Mouse (Mus musculus) kidney, embryonic 15.5 days (tissue): ENCODE measurements around the gene Gpsm2. TPM values are rescaled to one million over a fixed set of nuclear protein-coding genes. Genes with fewer than 3 reads are reported as not detected.
A peak's percentile ranks its signal among the peaks of the same experiment; 100 is the strongest.
"Not testable (repeated sequence)": the region's sequence is repeated elsewhere in the genome, so short reads cannot be mapped to it uniquely, and the experiment has no call there.

Source experiments
- ATAC-seq: fragments of 200-750 bp; cut with Nextera tagmentation; replicated peaks from 2 replicates; pipeline ENCODE4 v1.8.0; 2017; ENCODE audit warnings: moderate TSS enrichment; ENCODE audit not compliant: low FRiP score
- H3K27ac ChIP-seq: fragments of 300-500 bp; sonication (generic); 2 replicates; pipeline ENCODE4 v1.5.1; 2015; ENCODE audit warnings: mild to moderate bottlenecking, inconsistent platforms
- H3K27me3 ChIP-seq: fragments of 300-500 bp; sonication (generic); 2 replicates; pipeline ENCODE4 v1.6.1; 2015; ENCODE audit warnings: inconsistent platforms
- H3K36me3 ChIP-seq: fragments of 300-500 bp; sonication (generic); 2 replicates; pipeline ENCODE4 v1.6.1; 2015; ENCODE audit warnings: inconsistent platforms
- H3K4me1 ChIP-seq: fragments of 300-500 bp; sonication (generic); 2 replicates; pipeline ENCODE4 v1.6.1; 2015; ENCODE audit warnings: inconsistent platforms
- H3K4me2 ChIP-seq: fragments of 300-500 bp; sonication (generic); 2 replicates; pipeline ENCODE4 v1.6.1; 2015; ENCODE audit warnings: moderate library complexity, mild to moderate bottlenecking, inconsistent platforms
- H3K4me3 ChIP-seq: fragments of 300-500 bp; sonication (generic); replicated peaks from 2 replicates; pipeline ENCODE4 v1.5.1; 2015; ENCODE audit warnings: mild to moderate bottlenecking, inconsistent platforms
- H3K9ac ChIP-seq: fragments of 300-500 bp; sonication (generic); 2 replicates; pipeline ENCODE4 v1.6.1; 2015; ENCODE audit warnings: mild to moderate bottlenecking, inconsistent platforms
- H3K9me3 ChIP-seq: fragments of 300-500 bp; sonication (generic); replicated peaks from 2 replicates; pipeline ENCODE4 v1.6.1; 2016; ENCODE audit warnings: inconsistent platforms
- WGBS: fragments of 180-500 bp; shearing (Covaris S2); methylation state at CpG from one replicate; pipeline ENCODE4 v1.1.7; 2015; ENCODE audit warnings: mixed read lengths; 5-methylcytosine and 5-hydroxymethylcytosine counted together
- polyA plus RNA-seq: library from polyadenylated mRNA; unstranded; fragments of >200 nt; fragmentation: Nextera tagmentation; extraction: Ambion mirVana; gene quantifications from 2 replicates; pipeline ENCODE4 v1.2.1, GENCODE M21; 2015

The Gpsm2 gene
- polyA plus RNA-seq, 1 experiment from 2014 or later: 45.1 TPM

DNA sequence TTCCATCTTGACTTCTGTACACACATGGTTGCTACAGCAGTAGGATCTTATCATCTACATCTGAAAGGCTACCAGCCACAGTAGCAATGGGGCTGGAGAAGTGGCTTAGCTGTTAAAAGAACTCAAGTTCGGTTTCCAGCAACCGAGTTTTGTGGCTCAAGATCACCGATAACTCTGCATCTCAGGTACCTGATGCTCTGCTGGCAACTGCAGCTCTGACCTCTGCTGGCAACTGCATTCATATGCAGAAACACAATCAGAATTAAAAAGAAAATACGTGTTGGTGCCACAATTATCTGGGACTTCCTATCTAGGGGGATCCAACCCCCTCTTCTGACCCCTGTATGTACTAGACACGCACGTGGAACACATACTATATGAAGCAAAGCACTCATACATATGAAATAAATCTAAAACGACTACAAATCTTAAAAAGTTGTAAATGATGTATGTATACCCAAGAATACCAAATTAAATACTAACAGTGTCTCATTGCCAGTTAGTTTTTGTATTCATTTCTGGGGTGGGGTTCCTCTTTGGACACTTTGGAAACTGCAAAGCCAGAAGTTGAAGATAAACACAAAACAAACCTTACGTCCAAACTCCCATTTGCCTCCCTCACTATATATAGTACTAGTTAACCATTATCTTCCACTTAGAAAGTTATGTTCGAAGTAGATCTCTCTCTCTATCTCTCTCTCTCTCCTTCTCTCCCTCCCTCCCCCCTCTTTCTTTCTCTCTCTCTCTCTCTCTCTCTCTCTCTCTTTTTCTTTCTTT is 69.1 kb downstream of the Gpsm2 start:
- Histone ChIP-seq H3K36me3 (no peaks in the 10 kb centered on the region), H3K4me3 (peak overlapping the region; percentile 86), H3K9ac (no peak overlapping the region), H3K27ac (no peak overlapping the region), H3K4me2 (peak overlapping the region; percentile 69), H3K9me3 (no peaks in the 10 kb centered on the region), H3K27me3 (no peaks in the 10 kb centered on the region), H3K4me1 (peaks cover 19% of the 10 kb centered on the region)
- ATAC-seq: no peak
- WGBS: 20% methylated on average over 9 of the region's 9 CpGs

DNA sequence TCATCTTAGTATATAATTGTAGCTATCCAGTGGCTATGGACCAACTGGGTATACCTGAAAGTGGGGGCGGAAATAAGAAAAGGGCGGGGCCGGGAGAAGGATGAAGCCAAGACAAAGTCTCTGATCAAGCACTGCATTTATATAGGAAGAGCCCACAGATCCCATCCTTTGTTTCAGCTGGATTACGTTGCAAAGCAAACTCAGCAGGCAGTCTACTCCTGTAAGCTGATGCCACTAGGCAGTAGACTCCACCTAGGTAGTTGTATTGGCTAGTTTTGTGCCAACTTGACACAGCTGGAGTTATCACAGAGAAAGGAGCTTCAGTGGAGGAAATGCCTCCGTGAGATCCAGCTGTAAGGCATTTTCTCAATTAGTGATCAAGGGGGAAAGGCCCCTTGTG is 74.4 kb downstream of the Gpsm2 start:
- not testable (repeated sequence) for H3K4me2 ChIP-seq, H3K36me3 ChIP-seq, H3K9ac ChIP-seq, H3K4me1 ChIP-seq, H3K27ac ChIP-seq, H3K27me3 ChIP-seq, H3K9me3 ChIP-seq, ATAC-seq, H3K4me3 ChIP-seq
- WGBS: 44% methylated on average over 5 of the region's 5 CpGs

DNA sequence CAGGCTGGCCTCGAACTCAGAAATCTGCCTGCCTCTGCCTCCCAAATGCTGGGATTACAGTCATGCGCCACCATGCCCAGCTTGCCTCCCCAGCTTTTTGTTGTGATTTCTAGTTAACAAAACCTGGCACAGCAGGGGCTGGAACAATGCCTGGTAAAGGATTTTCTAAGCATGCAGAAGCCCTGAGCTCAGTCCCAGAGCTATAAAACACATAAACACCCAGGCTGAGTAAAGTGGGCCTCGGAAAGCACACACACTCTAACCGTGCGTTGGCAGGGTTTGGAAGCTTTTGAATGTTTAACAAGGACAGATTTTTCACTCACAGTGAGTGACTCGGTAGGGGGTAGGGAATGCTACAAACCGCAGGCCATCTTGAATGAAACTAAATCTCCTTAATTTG is 76.1 kb downstream of the Gpsm2 start:
- H3K9me3 ChIP-seq: no peaks in the 10 kb centered on the region
- no peaks in the 10 kb centered on the region for H3K4me1 ChIP-seq
- H3K27ac ChIP-seq: no peak overlapping the region
- H3K4me2 ChIP-seq: no peak overlapping the region
- 72% methylated on average over 7 of the region's 7 CpGs for WGBS
- no peaks in the 10 kb centered on the region for H3K27me3 ChIP-seq
- no peak overlapping the region for H3K4me3 ChIP-seq
- peaks cover 7% of the 10 kb centered on the region; the same call in 1 of the 2 replicates for H3K36me3 ChIP-seq
- no peak overlapping the region for H3K9ac ChIP-seq
- ATAC-seq: no peak

- Histone ChIP-seq H3K9me3 (no peaks in the 10 kb centered on the region), H3K4me3 (no peak overlapping the region), H3K27me3 (no peaks in the 10 kb centered on the region), H3K36me3 (peaks cover 7% of the 10 kb centered on the region; the same call in 1 of the 2 replicates), H3K9ac (no peak overlapping the region), H3K27ac (no peak overlapping the region), H3K4me2 (no peak overlapping the region), H3K4me1 (no peaks in the 10 kb centered on the region)
- ATAC-seq: no peak
- 83% methylated on average over 3 of the region's 3 CpGs for WGBS
Observed at GRCm38 (mm10) chr3:108644856-108645255, 77.3 kb downstream of the Gpsm2 start.

DNA sequence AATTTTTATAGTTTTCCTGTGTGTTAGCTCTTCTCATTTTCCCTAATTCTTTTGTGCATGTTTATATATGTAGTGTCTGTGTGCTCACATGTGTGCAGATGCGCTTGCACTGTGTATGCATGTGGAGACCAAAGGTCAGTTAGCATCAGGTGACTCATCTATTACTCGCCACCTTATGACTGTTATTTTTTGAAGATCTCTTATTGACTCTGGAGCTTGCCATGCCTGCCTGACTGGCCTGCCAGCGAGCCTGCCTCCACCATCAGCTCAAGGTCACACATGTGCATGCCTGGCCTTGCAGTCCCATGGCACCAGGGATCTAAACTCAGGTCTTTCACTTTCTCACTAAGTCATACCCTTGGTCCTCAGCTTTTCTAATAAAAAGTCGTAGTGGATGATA is 81.1 kb downstream of the Gpsm2 start:
- H3K9me3 ChIP-seq: no peaks in the 10 kb centered on the region
- no peak overlapping the region for H3K4me2 ChIP-seq
- 83% methylated on average over 4 of the region's 4 CpGs for WGBS
- no peaks in the 10 kb centered on the region for H3K27me3 ChIP-seq
- H3K36me3 ChIP-seq: peaks cover 7% of the 10 kb centered on the region; the same call in 1 of the 2 replicates
- H3K9ac ChIP-seq: no peak overlapping the region
- H3K4me3 ChIP-seq: no peak overlapping the region
- H3K4me1 ChIP-seq: no peaks in the 10 kb centered on the region
- H3K27ac ChIP-seq: no peak overlapping the region
- ATAC-seq: no peak

- no peaks in the 10 kb centered on the region for H3K4me1 ChIP-seq
- 73% methylated on average over 4 of the region's 4 CpGs for WGBS
- H3K9me3 ChIP-seq: no peaks in the 10 kb centered on the region
- H3K4me2 ChIP-seq: no peak overlapping the region
- H3K9ac ChIP-seq: no peak overlapping the region
- no peak for ATAC-seq
- no peak overlapping the region for H3K27ac ChIP-seq
- H3K27me3 ChIP-seq: no peaks in the 10 kb centered on the region
- H3K4me3 ChIP-seq: no peak overlapping the region
- H3K36me3 ChIP-seq: 0 out of 2 replicates have a peak, but pooled peaks cover 2% of the 10 kb centered on the region
Observed at GRCm38 (mm10) chr3:108639412-108639811, 82.7 kb downstream of the Gpsm2 start.

DNA sequence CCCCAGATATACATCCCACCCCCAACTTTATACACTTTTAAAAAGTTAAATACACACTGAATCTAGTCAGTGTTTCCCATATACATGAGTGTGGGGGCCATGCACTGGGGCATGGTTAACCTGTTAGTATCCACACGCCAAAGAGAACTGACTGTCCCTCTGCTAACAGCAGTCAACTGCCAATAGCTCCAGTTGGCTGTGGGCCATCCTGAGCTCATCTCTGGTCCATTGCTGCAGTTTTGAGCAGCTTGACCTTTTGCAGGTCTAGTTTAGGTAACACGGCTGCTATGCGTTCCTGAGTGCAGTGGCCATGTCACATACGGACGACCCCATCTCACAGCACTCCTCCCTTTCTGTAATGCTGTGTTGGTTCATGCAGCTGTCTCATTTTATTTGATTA is 87.3 kb downstream of the Gpsm2 start:
- no peaks in the 10 kb centered on the region; the same call in 1 of the 2 replicates for H3K36me3 ChIP-seq
- no peaks in the 10 kb centered on the region for H3K27me3 ChIP-seq
- H3K4me3 ChIP-seq: no peak overlapping the region
- no peak for ATAC-seq
- H3K9me3 ChIP-seq: no peaks in the 10 kb centered on the region
- no peak overlapping the region for H3K27ac ChIP-seq
- H3K4me2 ChIP-seq: no peak overlapping the region
- no peak overlapping the region for H3K9ac ChIP-seq
- WGBS: 85% methylated on average over 5 of the region's 5 CpGs
- H3K4me1 ChIP-seq: no peaks in the 10 kb centered on the region

Other genes starting within 250 kb of the Gpsm2 start
- 0.50 TPM in 1 of 2 replicates, not detected in the other for gene 1700013F07Rik, start 188.2 kb downstream of the Gpsm2 start, polyA plus RNA-seq
- gene 5330417C22Rik, start 185.8 kb downstream of the Gpsm2 start, polyA plus RNA-seq: 1.00 and 1.1 TPM in 2 replicates
- 34.0 and 35.6 TPM in 2 replicates for gene Tmem167b, start 159.8 kb downstream of the Gpsm2 start, polyA plus RNA-seq
- 34.2 and 42.9 TPM in 2 replicates for gene Taf13, start 150.6 kb downstream of the Gpsm2 start, polyA plus RNA-seq
- 8.4 and 10.9 TPM in 2 replicates for gene Wdr47, start 131.0 kb downstream of the Gpsm2 start, polyA plus RNA-seq
- 66.9 and 69.4 TPM in 2 replicates for gene Clcc1, start 68.4 kb downstream of the Gpsm2 start, polyA plus RNA-seq
- 0.05 and 0.10 TPM in 2 replicates for gene Aknad1, start 17.3 kb upstream of the Gpsm2 start, polyA plus RNA-seq
- 34.9 and 35.6 TPM in 2 replicates for gene Stxbp3, start 118.2 kb upstream of the Gpsm2 start, polyA plus RNA-seq
- 0.10 TPM in 1 of 2 replicates, not detected in the other for gene Fndc7, start 167.7 kb upstream of the Gpsm2 start, polyA plus RNA-seq
- gene Prpf38b, start 189.4 kb upstream of the Gpsm2 start, polyA plus RNA-seq: 71.7 and 74.7 TPM in 2 replicates
- 0.13 and 0.26 TPM in 2 replicates for gene Henmt1, start 217.6 kb upstream of the Gpsm2 start, polyA plus RNA-seq
- gene Gm9857, start 218.1 kb upstream of the Gpsm2 start, polyA plus RNA-seq: not detected in 2 replicates